Mouse (Mus musculus) mature B cell (primary cell): Measurements from ENCODE around the gene Gpr26.

Source experiments
- in situ Hi-C: fragments of 300-500 bp; cut with MboI; formaldehyde crosslinking; loops from 2 replicates; pipeline ENCODE4 v1.14.3; 2019

The Gpr26 gene

GRCm38 (mm10) chr7:132026671-132027070 lies 60.4 kb downstream of the Gpr26 start:
- in situ Hi-C loops = no loop called here

- in situ Hi-C loops = no loop called here
Observed at GRCm38 (mm10) chr7:132031940-132032531, 65.8 kb downstream of the Gpr26 start.
